Mouse (Mus musculus) spleen, adult 18-20 months (tissue): Measurements from ENCODE around the gene Ppm1g.
A peak's percentile ranks its signal among the peaks of the same experiment; 100 is the strongest.

Experiments used
- DNase-seq, 2 experiments: peaks; one replicate each; pipeline ENCODE4 v3.0.0; 2022; ENCODE audit warnings: mixed read lengths in 2 of 2

Ppm1g gene

GRCm38 (mm10) chr5:31220448-31221303 is at the start of gene Ppm1g:
Gene Ppm1g, minus strand, starts transcription at chr5:31220687.
- DNase-seq: peak; percentile 96 to 99

- DNase-seq: no peak
These were observed 47.2 kb upstream of the Ppm1g start for GRCm38 (mm10) chr5:31267686-31268085.

- DNase-seq: no peak
These were observed 45.6 kb upstream of the Ppm1g start for GRCm38 (mm10) chr5:31266101-31266500.

- DNase-seq: no peak
These were observed 37.1 kb upstream of the Ppm1g start for GRCm38 (mm10) chr5:31257616-31258015.

- DNase-seq: no peak
These were observed 35.5 kb upstream of the Ppm1g start for GRCm38 (mm10) chr5:31255971-31256370.

GRCm38 (mm10) chr5:31255381-31255780 is 34.9 kb upstream of the Ppm1g start:
- no peak for DNase-seq

- DNase-seq: no peak
These were observed 34.4 kb upstream of the Ppm1g start for GRCm38 (mm10) chr5:31254901-31255300.

GRCm38 (mm10) chr5:31254452-31254851 is 34.0 kb upstream of the Ppm1g start:
- DNase-seq: no peak

- DNase-seq: no peak
These were observed 33.3 kb upstream of the Ppm1g start for GRCm38 (mm10) chr5:31253806-31254205.

GRCm38 (mm10) chr5:31252795-31253545 is 32.5 kb upstream of the Ppm1g start:
- DNase-seq: no peak

GRCm38 (mm10) chr5:31252151-31252550 is 31.7 kb upstream of the Ppm1g start:
- DNase-seq: no peak

GRCm38 (mm10) chr5:31251541-31252101 is 31.1 kb upstream of the Ppm1g start, which contains the start of gene Krtcap3:
Gene Krtcap3, plus strand, starts transcription at chr5:31251691.
- DNase-seq: peak in 1 of 2 experiments; percentile 18

- no peak for DNase-seq
These were observed 30.2 kb upstream of the Ppm1g start for GRCm38 (mm10) chr5:31250716-31251115.

- DNase-seq: no peak
These were observed 21.7 kb upstream of the Ppm1g start for GRCm38 (mm10) chr5:31242191-31242590.

- DNase-seq: no peak
These were observed 21.1 kb upstream of the Ppm1g start for GRCm38 (mm10) chr5:31241522-31242034.

GRCm38 (mm10) chr5:31240637-31241521 is 20.4 kb upstream of the Ppm1g start, which contains the start of the genes Nrbp1 and Gm9970:
Gene Nrbp1, plus strand, starts transcription at chr5:31240864.
Gene Gm9970, minus strand, starts transcription at chr5:31241232.
- DNase-seq: peak; percentile 93 to 94

- DNase-seq: no peak
These were observed 6.2 kb upstream of the Ppm1g start for GRCm38 (mm10) chr5:31226641-31227040.

GRCm38 (mm10) chr5:31222696-31223095 is 2.2 kb upstream of the Ppm1g start:
- no peak for DNase-seq

GRCm38 (mm10) chr5:31221304-31221945 is 938 bp upstream of the Ppm1g start:
- DNase-seq: no peak

- DNase-seq: no peak
These were observed 508 bp downstream of the Ppm1g start for GRCm38 (mm10) chr5:31219911-31220447.

GRCm38 (mm10) chr5:31219474-31219873 is 1.0 kb downstream of the Ppm1g start:
- DNase-seq: no peak
